Mouse (Mus musculus) gastrocnemius, postnatal 10 days (tissue): ENCODE data around the gene Mbtps1. TPM values are rescaled to one million over a fixed set of nuclear protein-coding genes. Genes with fewer than 3 reads are reported as not detected.

Experiments
- DNase-seq: peaks from one replicate; pipeline ENCODE4 v3.0.0; 2021; ENCODE audit warnings: mixed read lengths
- total RNA-seq, 2 experiments: library from RNA; stranded (reverse); gene quantifications; 2 replicates each; pipeline ENCODE4 v1.2.3; 2021

Mbtps1 gene
- total RNA-seq, 2 experiments from 2014 or later = 55.4 to 65.0 TPM

DNA sequence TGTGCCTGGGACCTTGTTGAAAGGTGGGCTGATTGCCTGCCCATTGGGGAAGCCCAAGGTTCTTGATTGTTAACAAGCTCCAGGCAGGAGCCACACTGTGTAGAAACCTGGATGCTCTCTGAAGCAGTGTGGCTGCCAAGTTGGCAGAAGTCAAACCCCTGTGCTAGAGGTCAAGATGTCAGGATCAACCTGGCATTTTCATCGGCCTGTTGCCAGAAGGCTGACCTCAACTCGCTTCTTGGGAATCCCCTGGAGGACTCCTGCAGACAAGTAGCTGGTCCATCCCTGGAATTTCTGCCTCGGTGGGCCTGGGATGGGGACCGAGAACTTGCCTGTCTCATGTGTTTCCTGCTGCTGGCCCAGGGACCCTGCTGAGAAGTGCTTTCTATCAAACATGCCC is 56.4 kb downstream of the Mbtps1 start:
- DNase-seq = no peak

DNA sequence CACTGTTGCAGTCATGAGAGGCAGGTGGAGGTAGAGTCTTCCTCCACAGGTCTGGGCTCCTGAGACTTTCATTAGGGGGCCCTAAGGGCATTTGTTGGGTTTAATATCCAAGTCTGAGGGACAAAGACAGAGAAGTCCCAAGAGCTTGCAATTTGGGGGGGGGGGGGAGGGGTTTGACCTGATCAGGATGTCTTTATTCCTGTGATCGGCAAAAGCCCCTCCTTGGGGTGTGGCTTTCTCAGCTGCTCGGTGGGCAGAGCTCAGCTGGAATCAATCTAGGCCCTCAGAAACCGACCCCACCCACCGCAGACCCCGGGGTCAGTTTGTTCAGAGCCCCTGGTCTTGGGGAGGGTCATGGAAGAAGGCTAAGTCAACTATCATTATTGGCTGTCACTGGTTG is 56.9 kb downstream of the Mbtps1 start, which contains the start of gene Slc38a8:
TSS of gene Slc38a8 (minus strand) at position 101 of the 400 bp plus-strand sequence.
- DNase-seq = no peak

DNA sequence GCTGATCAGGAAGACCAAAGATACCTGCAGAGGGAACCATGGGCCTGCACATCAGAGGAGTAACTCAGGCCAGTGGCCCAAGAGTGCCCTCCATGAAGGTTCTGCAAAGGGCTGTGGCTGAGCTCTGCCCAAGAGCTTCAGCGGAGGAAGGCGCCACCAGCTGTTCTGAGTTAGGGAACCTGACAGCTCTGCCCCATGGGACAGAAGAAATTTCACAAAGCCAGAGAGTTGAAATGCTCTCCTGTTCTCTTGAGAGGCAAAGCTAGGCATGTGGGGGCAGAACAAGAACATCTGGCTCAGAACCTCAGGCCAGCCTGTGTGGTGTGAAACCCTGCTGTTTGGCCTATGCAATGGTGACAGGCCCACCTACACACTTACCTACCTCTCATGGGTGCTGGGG is 58.7 kb downstream of the Mbtps1 start:
- DNase-seq = no peak

DNA sequence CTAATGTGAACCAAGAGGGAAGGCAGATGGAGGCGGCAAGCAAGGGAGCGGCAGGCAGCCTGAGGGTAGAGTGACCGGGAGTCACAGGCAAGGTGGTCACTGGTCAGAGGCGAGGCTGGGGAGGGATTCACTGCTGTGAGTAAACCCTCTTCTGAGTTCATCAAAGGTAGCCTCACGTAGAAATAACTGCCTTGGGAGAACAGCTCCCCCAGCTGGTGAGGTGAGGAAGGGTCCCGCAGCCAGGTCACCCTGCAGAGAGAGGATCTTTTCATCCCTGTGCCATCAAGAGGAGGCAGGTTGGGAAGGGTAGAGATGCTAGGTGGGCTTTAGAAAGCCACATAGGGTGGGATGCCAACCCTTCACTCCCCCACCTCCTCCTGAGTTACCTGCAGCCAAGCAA is 61.7 kb downstream of the Mbtps1 start:
- DNase-seq = peak; percentile 51

DNA sequence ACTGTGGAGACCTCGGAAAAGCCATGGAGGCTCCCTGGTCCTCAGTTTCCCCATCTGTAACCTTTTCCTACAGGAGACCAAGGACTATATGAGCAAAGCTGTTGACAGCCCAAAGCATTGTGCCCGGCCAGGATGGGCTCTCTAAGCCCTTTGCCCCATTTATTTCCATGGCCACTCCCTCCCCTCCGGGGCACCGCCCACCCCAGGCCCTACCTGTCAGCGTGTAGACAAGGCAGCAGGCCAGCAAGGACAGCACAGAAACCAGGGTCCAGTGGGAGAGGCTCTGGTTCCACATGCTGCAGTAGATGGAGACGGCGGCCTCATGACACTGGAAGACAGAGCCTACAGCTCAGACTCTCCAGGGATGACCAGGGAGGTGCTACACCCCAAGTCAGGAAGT is 71.4 kb downstream of the Mbtps1 start:
- DNase-seq = no peak

DNA sequence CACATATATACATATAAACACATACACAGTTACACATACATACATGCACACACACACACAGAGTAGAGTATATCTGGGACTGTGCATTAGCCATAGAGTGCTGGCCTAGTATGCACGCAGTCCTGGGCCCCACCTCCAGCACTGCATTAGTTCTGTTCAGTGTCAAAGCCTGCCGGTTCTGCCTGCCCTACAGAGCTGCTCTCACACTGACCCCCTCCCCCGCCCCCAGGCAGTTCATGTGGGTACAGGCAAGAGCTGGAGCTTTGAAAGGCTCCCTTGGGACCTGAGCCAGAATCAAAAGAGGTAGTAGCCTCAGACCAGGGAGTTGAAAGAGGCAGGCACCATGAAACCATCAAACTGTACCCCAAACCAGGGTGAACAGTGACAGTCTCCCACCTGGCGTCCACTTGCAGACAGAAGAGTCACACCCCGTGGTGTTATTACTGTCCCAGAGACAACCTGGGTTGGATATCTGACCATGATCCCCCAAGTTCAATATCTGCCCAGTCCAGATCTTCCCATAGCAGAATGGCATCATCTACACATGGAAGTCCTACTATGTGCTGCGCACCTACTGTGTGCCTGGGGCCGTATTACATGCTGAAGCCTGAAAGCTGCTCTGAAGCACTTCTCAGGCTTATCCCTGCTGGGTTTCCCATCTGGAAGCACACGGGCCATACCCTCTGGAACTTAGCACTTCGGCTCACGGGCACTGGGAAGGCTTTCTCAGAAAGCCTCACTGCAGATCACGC is 74.2 kb downstream of the Mbtps1 start:
- DNase-seq = no peak

DNA sequence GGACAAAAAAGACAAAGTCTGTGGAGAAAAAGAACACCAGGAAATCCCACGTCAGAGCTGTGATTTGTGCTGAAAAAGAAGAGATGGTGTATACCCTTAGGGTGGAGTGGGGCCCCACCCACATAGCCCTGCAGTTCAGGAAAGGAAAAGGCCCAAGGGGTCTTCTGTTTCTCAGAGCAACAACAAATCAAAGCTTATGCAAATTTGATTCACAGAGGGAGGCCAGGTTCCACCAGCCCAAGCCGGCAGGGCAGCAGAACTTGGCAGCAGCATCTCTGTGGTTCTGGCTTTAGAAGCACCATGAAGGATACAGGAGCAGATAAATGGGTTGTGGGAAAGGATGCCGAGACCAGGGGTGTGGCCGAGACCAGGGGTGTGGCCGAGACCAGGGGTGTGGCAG is 79.9 kb downstream of the Mbtps1 start:
- no peak for DNase-seq

DNA sequence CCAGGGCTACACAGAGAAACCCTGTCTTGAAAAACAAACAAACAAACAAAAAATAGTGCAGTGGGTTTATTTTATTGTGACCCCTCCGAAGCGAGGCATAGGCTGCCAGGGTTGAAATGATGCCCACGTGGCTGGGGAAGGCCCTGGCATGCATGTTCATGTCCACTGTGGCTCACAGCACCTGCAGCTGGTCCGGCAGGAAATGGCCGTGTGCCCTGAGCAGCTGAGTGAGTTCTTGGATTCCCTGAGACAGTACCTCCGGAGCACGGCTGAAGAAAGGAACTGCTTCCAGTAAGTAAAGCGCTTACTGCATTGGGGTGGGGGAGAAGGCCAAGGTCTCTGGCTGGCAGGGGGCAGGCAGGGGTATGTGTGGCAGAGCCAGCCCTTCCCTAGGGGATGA is 90.4 kb downstream of the Mbtps1 start:
- no peak for DNase-seq

DNA sequence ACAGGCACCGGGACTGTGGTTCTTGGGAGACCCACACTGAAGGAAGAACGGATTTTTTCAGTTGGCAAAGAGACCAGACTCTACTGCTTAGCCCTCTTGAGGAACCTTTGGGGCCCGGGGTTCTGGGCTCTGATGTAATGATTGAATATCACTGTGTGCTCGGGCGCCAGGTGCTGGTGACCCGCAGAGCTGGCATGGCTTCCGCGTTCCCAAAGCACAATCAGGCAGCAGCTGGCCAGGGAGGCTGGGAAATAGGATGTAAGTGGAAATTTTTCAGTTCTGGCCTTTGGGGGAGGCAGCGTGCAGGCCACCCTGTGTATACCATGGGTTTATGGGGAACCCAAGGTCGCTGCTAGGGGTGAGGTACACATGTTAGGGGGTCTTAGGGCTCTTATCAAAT is 91.7 kb downstream of the Mbtps1 start:
- DNase-seq = no peak

DNA sequence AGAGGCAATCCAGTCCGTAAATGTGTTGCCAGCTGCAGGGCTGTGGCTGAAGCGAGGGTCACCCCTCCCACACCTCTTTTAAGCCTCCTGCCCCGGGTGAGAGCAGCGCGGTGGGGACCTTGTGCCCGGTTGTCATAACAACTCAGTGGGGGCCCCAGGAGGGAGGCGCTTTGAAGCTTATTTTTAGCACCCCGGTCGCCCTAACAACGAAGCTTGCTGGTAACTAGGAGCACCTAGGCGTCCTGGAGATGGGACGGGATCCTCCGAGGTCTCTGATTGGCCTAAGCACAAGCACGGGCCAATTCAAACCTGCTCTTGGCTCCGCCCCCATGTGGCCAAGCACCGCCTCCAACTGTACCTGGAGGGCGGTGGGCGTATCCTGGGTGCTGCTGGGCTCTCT is 92.4 kb downstream of the Mbtps1 start:
- no peak for DNase-seq

DNA sequence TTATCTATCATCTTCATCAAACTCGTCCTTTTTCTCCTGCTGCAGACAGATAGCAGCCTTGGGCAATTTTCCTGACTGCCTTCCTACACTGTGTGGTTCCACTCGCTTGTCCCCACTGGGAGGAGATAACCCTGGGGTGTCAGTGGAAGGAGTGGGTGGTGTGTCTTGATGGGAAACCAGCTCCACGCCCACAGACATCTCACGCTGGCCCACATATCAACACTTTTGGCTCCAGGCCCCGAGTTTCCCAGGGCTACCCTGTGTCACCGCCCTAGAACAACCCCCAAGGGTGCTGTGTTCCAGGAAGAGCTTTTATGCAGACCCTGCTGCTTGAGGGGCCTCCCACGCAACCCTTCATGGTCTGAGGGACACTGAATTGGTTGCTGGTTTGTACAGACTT is 94.8 kb downstream of the Mbtps1 start:
- DNase-seq = no peak

DNA sequence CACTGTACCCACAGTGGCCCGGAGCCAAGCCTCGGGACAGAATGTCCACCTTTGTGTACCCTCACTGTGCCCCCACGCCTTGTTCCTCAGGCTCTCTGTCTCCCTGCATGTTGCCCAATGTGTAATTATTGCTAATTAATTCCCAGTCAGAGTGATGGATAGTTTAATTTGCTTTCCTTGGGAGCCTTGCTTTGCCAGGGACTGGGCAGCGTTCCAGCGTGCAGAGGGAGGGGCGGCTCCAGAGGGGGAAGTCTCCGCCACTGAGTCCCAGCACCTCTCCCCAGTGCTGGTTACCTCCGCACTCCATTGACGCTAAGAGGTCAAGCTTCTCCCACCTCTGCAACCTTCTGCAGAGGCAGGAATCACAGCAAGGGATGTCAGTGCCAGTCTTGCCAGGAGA is 97.2 kb downstream of the Mbtps1 start:
- DNase-seq = no peak

DNA sequence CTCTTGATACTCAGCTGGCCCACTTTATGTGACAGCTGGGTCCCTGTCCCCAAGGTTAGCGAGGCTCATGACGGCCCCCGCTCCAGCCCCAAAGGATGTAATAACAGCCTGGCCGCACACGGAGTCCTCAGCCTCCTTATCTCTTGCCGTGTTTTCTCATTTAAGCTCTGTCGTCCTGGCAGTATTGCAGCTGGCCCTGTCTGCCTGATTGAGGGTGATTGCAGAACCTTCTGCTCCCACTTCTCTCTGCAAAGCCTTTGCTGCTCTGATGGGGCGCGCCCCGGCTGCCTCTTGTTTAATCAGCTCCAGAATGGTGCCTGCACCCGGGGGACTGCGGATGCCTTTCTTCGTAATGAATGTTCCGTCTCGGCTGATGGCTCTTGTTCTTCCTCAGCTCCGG is 98.8 kb downstream of the Mbtps1 start:
- no peak for DNase-seq

Other genes with a start within 250 kb of the Mbtps1 start
- 100 to 1,000 TPM; 176 to 187 TPM for gene Hsbp1, start 214.2 kb downstream of the Mbtps1 start, total RNA-seq
- 10 to 100 TPM; 66.8 to 67.5 TPM for gene Mlycd, start 163.9 kb downstream of the Mbtps1 start, total RNA-seq
- gene Osgin1, start 124.6 kb downstream of the Mbtps1 start, total RNA-seq = 1 to 10 TPM; 2.5 to 5.0 TPM
- gene Necab2, start 112.0 kb downstream of the Mbtps1 start, total RNA-seq = under 1 TPM; 0.38 to 0.73 TPM
- gene Slc38a8, start 57.0 kb downstream of the Mbtps1 start, total RNA-seq = not detected
- 10 to 100 TPM; 13.0 to 15.0 TPM for gene Hsdl1, start 16.4 kb upstream of the Mbtps1 start, total RNA-seq
- gene Dnaaf1, start 16.5 kb upstream of the Mbtps1 start, total RNA-seq = not detected
- gene Taf1c, start 46.5 kb upstream of the Mbtps1 start, total RNA-seq = 1 to 10 TPM; 3.6 to 4.4 TPM
- not detected for gene Adad2, start 54.0 kb upstream of the Mbtps1 start, total RNA-seq
- gene Kcng4, start 76.9 kb upstream of the Mbtps1 start, total RNA-seq = under 1 TPM; 0.45 to 0.82 TPM
- gene Wfdc1, start 107.6 kb upstream of the Mbtps1 start, total RNA-seq = 10 to 100 TPM; 69.8 to 78.6 TPM
- not detected for gene Atp2c2, start 141.3 kb upstream of the Mbtps1 start, total RNA-seq
- 1 to 10 TPM; 4.7 to 5.2 TPM for gene Tldc1, start 219.7 kb upstream of the Mbtps1 start, total RNA-seq